Mouse (Mus musculus) urinary bladder, postnatal 36 days (tissue): ENCODE results near the gene Arhgef5.

ENCODE experiments used
- DNase-seq, 2 experiments: peaks; one replicate each; pipeline ENCODE4 v3.0.0; 2022; ENCODE audit warnings: low spot score in 2 of 2, mixed read lengths in 1 of 2

Arhgef5 gene

DNA sequence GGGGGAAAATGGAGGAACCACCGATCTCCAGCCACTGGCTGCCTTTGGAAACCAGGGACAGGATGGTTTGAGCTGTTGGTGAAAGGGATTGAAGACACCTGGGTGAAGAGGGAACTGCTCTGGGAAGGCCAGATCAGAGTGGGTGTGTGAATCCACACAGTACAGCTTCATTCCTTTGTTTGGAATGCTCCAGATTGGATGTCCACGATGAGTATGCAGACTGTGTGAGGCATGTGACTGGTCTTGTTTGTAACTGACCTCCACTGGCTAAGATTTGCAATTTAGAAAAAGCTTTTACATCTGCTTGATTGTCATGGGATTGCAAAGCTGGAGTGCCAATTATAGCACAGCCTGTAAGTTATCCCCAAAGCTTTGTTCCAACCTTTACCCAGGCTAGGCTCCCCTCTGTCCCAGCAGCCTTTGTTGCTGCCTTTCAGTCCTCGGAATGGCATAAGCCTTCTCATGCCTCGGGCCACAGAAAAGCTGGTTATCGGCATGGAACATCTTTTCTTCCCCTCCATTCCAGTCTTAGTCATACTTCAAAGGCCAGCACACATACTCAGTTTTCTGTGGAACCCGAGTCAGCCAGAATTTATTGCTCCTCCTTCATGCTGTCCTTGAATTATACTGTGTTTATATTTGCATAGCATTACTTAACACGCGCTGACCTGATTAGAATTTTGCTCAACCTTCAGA lies 47.7 kb downstream of the Arhgef5 start:
- no peak for DNase-seq

DNA sequence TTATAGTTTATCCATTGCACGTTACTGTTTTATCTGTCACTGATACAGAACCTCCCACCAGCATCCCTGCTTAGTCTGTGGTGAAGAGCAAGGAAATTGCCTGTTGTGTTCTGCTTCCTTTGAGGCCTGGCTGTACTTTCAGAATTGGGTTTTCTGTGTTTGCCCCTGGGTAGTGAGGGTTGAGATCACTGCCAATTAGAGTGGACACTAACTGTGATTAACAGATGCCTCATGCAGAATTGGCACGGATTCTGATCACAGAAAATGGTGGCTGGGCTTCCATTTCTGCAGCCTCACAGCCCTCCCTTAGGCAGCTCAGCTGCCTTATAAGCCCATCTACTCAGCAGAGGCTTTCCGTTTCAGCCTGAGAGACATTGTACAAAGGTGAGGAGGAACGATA lies 68.1 kb downstream of the Arhgef5 start:
- no peak for DNase-seq

DNA sequence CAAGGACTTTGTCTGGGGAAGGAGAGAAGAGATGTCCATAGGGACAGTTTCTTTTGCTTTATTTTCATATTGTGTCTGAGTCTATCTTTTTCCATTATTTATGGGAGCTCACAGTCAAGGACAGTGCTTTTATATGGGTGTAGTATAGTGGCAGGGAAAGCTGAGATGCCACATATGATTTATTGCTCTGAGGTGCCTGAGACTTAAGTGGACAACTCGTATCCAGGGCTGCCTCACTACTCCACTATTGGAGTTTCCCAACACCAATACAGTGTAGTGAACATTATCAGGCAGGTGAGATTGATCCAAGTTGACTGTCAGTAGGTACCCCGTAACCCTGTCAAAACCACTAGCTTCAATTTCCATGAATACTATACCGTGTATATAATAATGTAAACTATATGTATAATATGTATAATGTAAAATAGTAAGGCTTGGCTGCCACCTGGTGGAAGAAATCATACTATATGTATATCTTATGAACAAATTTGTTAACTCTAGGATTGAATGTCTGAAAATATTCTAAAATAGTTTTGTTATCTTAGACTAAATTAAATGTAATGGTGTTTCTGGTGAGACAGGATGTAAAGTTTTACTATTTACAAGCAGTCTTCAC lies 70.3 kb downstream of the Arhgef5 start:
- DNase-seq = no peak

DNA sequence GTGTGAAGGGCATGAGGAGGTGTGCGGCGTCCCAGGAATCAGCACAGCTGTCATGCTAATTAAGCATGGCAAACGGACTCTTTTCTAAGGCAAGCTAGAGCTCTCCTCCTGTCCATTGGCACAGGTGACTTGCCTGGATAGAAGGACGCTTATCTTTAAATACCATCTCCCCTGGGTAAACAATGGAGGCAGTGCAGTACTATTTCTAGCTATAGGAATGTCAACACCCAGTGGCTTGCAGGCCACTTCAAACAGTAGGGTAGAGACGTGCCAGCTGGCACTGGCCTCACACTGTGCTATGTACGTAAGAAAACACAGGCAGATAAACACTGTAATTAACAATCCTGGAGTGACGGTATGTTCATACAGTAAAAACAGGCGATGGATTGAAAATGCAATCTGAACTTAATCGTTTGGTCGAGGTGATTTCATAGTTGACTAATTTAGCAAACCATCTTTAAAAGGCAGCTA lies 72.1 kb downstream of the Arhgef5 start:
- peak; percentile 20 to 34 for DNase-seq

DNA sequence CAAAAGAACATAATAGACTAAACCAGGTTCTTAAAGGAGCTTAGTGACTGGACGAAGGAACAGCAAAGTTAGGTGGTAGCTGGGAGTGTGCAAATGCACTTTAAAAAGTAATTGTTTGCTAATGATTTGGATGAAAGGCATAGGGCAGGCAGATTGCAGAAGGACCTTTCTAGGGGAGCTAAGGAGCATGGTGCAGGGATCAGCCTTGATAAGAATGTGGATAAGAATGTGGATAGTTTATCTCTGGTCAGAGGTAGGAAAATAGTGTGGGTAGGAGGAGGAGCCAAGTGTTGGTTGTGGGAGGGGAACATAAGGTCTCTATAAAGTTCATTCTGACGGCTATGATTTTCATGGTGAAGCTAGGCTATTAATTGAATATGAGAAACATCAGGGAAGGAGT lies 73.4 kb downstream of the Arhgef5 start:
- DNase-seq = no peak
